Mouse (Mus musculus) retina, postnatal 1 day (tissue): ENCODE results near the gene Gm17662.

ENCODE experiments used
- DNase-seq: peaks from one replicate; pipeline ENCODE4 v3.0.0-alpha.2; 2012

Gm17662 gene

GRCm38 (mm10) chr4:104857029-104857428, at the start of gene Gm17662:
Gm17662 (plus strand) TSS chr4:104857329.
- no peak for DNase-seq

GRCm38 (mm10) chr4:104810710-104811286, 46.3 kb upstream of the Gm17662 start:
- DNase-seq = no peak

GRCm38 (mm10) chr4:104813617-104814016, 43.5 kb upstream of the Gm17662 start:
- no peak for DNase-seq

- no peak for DNase-seq
These were observed 40.5 kb upstream of the Gm17662 start for GRCm38 (mm10) chr4:104816519-104817232.

- DNase-seq = no peak
These were observed 39.6 kb upstream of the Gm17662 start for GRCm38 (mm10) chr4:104817509-104817908.

- no peak for DNase-seq
These were observed 38.1 kb upstream of the Gm17662 start for GRCm38 (mm10) chr4:104818986-104819385.

GRCm38 (mm10) chr4:104819891-104820290, 37.2 kb upstream of the Gm17662 start:
- no peak for DNase-seq

- no peak for DNase-seq
These were observed 33.5 kb upstream of the Gm17662 start for GRCm38 (mm10) chr4:104823597-104824101.

GRCm38 (mm10) chr4:104824381-104825077, 32.6 kb upstream of the Gm17662 start:
- no peak for DNase-seq

- DNase-seq = no peak
These were observed 28.2 kb upstream of the Gm17662 start for GRCm38 (mm10) chr4:104828939-104829338.

- DNase-seq = peak; percentile 54
These were observed 22.0 kb upstream of the Gm17662 start for GRCm38 (mm10) chr4:104835096-104835495.

- DNase-seq = no peak
These were observed 18.8 kb upstream of the Gm17662 start for GRCm38 (mm10) chr4:104838342-104838741.

- no peak for DNase-seq
These were observed 14.9 kb upstream of the Gm17662 start for GRCm38 (mm10) chr4:104842204-104842603.

GRCm38 (mm10) chr4:104843546-104843945, 13.6 kb upstream of the Gm17662 start:
- DNase-seq = no peak

- no peak for DNase-seq
These were observed 1.9 kb upstream of the Gm17662 start for GRCm38 (mm10) chr4:104855216-104855615.

- no peak for DNase-seq
These were observed 694 bp downstream of the Gm17662 start for GRCm38 (mm10) chr4:104857823-104858222.

- DNase-seq = peak; percentile 25
These were observed 4.1 kb downstream of the Gm17662 start for GRCm38 (mm10) chr4:104861241-104861640.

GRCm38 (mm10) chr4:104864397-104864796, 7.3 kb downstream of the Gm17662 start:
- DNase-seq = no peak

GRCm38 (mm10) chr4:104869581-104869980, 12.5 kb downstream of the Gm17662 start:
- DNase-seq = peak; percentile 40

- DNase-seq = no peak
These were observed 13.1 kb downstream of the Gm17662 start for GRCm38 (mm10) chr4:104870196-104870595.

- no peak for DNase-seq
These were observed 18.7 kb downstream of the Gm17662 start for GRCm38 (mm10) chr4:104875832-104876231.

- DNase-seq = no peak
These were observed 19.2 kb downstream of the Gm17662 start, which contains the start of gene C8a for GRCm38 (mm10) chr4:104876323-104876722. C8a (minus strand) TSS chr4:104876398.

- DNase-seq = peak; percentile 49
These were observed 30.4 kb downstream of the Gm17662 start for GRCm38 (mm10) chr4:104887486-104887885.
